Mouse (Mus musculus) small intestine, adult 2 months (tissue): ENCODE measurements around the gene Cpne7.

Experiments
- CTCF ChIP-seq: fragments of 200-500 bp; IDR thresholded peaks from 2 replicates; pipeline ENCODE4 v1.5.1; 2012; ENCODE audit warnings: low read depth, mild to moderate bottlenecking, control low read depth, inconsistent platforms, low read length, moderate library complexity, mixed read lengths; ENCODE audit not compliant: insufficient replicate concordance, insufficient read length; ENCODE audit errors: extremely low read depth
- POLR2A ChIP-seq: fragments of 200-500 bp; IDR thresholded peaks from 2 replicates; pipeline ENCODE4 v1.6.1; 2012; ENCODE audit warnings: low read depth, mild to moderate bottlenecking, control low read depth, inconsistent platforms, low read length, moderate library complexity

DNA sequence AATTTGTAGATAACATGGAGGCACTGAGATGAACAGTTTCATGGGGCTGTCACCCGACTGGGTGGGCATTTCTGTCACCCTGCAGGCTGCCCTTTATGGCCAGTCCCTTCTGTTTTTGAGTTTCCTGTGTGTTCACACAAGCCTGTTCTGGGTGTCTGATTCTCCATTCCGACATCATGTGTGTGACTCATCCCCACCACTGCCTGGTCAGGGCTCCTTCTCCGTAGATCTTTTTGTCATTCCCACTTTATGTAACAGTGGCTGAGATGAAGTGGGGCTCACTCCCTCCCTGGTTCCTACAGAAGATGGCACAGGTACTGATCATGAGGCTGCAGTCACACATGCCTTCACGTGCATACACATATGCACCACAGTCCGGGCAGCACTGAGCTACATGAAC lies 5.5 kb downstream of the Cpne7 start:
- TF ChIP-seq POLR2A (no peak), CTCF (no peak)
